Mouse (Mus musculus): ENCODE data around the gene Chrdl1.
A peak's percentile ranks its signal among the peaks of the same experiment; 100 is the strongest.

Gene Chrdl1

DNA sequence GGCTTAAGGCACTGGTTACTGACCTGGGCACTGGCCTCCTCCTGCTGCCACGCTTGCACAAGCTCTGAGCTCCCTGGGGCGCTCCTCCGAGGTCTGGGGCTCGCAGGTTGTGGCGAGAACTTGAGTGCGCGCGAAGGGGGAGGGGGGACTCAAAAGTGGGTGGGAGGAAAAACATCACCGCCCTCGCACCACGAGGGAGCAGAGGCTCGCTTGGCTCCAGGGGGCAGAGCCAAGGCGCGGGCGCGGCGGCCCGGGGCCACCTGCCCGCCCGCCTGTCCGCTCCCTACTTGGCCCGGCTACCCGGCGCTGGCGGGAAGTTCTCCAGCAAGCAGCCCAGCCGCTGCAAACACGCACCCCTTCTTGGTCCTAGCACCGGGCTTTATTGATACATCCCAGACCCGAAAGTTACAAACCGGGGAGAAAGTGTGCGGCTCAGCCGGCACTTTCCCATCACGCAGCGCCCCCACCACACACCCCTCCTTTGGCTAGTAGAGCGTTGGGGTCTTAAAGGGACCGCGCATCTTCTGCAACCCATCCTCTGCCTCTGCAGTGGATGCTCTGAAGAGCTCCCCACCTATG is at the start of gene Chrdl1:
Gene Chrdl1 (minus strand): TSS at position 472 of the 579 bp plus-strand sequence.
- no peak for DNase-seq (ENCODE audit: low spot score in 2 of 2)

DNA sequence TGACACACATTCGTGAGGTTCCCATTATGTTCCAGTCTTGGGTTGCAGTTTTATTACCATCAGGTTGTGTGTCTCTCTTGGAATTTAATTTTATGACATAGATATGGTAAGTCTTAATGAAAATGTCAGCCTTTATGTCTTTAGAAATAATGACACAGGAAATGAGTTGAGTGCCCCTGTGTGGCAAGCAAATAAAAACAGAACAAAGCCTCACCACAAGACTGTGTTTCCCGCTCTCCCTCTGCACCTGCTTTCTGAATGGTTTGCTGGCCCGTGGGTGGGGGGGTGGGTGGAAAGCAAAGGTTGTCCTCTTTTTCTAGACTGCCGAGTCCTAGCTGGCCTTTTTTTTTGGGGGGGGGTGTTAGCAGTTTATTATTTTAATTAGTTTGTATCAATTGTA is 48.6 kb upstream of the Chrdl1 start:
- no peak for DNase-seq (ENCODE audit: low spot score in 2 of 2)

DNA sequence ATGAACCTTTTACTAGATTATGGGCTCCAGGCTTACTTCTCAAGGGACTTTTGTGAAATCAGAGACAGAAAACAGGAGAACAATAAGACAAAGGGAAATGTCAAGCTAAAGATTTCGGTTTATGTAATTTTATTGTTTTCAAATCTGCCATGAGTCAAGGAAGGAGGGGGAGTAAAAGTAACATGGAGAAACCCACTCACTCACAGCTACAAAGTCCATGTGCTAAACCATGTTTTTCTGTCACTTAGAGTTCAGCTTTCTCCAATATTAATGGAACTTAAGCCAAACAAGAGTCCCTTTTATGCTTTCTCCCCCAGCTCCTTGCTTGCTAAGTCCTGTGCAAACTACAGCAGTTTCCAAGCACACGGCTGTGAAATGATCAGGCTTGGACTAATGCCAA is 10.5 kb upstream of the Chrdl1 start:
- no peak for DNase-seq (ENCODE audit: low spot score in 2 of 2)

DNA sequence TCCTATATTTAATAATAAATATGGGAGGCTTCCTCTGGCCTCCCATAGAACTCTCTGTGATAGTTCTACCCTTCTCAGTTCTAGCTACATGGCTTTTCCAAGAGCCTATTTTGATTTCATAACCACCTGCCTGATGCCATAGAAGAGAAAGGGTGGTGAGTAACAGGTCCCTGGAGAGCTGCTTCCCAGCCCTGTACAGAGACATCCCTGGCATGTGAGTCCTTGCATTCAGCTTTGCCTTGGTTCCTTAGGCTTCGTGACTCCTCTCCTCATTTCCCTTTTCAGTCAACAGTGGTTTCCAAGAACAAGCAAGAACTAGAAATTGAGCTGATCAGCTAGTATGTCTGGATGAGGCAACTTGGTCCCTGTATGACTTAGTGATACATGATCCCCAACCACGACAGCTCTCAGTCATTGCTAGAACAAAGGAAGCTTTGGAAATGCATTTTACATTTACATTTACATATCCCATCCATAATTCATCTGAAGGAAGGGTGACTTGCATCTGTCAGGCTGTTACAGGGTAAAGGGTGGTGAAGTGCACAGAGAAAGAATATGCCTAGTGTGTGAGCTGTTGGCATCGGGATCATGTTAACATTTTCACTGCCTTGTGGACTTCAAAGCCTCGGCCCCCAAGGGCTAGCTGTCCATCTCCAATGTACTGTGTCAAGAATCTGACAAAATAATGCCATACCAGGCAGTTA is 27.7 kb downstream of the Chrdl1 start:
- DNase-seq (ENCODE audit: low spot score in 2 of 2): no peak

DNA sequence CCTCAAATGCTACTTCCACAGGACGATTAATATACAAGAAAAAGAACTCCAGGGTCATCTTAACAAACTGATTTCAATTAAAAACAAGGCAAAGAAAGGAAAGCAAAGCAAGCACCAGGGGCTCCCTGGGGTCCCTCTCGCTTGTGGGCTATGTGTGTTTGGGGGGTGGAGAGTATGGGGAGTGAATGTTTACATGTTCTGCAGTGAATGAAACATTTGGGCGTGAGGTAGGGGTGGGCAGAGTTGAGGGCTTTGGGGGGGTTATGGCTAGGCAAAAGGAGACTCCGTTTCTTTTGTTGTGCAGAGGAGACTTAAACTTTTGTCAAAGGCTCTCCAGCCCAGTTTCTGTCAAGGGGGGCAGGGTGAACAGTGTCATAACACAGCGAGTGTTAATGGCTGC is 46.8 kb downstream of the Chrdl1 start:
- DNase-seq (ENCODE audit: low spot score in 2 of 2): no peak

DNA sequence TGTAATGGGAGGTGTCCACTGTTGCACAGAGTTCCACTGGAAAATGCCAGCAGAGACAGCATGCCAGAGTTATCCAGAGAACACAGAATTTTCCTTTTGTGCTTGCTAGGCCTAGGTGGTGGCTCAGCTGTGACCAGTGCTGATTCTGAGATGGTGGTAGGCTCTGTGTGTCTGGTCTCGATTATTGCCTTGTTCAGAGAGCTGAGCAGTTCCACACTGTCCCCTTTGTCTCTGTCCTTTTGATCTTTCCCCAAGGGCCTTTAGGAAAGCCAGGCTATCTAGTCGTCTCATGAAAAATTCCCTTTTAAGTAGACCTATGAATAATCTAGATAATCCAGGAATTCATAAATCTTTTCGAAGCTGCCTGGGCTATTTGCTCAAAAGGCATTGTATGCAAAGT is 47.3 kb downstream of the Chrdl1 start:
- DNase-seq (ENCODE audit: low spot score in 2 of 2): no peak

DNA sequence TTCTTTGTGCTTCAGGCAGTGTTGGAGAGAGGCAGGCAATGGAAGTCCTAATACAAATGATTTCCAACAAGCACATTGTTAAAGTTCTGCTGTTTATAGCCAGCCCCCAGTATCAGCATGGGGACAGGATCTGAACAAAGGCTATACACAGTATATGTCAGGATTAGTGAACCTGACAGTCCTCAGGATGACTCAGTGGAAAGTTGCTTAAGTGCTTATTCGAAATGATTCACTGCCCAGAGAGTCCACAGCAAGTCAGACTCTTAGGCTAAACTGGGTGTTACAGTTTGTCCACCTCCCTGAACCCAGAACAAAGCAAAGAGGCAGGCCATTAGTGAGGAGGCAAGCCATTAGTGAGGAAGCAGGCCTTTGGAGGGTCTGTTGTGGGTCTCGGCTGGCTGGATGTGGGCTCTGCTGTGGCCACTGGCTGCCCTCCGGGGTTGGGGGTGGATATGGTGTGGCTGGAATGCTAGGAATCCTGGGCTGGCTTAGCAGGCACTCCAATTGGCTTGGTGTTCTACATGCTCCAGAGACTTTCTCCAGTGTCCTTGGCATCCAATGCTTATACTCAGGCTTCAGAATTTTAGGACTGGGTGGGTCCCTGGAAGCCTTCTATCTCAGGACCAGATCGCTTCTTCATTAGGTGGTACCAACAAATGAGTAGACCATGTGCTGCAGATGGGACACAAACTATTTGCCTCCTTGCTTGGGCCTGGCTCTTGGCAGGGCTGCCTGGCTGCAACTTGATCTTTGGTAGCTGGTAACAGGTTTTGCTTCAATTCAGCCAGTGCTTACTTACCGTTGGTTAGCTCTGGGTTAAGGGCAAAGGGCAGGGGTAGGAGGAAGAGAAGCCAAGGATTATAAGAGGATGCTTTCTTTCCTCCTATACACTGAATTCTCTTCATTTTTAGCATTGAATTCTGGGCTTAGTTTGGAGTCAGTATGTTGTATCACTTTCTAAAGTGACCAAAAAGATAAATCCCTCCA is 49.3 kb downstream of the Chrdl1 start:
- no peak for DNase-seq (ENCODE audit: low spot score in 2 of 2)

DNA sequence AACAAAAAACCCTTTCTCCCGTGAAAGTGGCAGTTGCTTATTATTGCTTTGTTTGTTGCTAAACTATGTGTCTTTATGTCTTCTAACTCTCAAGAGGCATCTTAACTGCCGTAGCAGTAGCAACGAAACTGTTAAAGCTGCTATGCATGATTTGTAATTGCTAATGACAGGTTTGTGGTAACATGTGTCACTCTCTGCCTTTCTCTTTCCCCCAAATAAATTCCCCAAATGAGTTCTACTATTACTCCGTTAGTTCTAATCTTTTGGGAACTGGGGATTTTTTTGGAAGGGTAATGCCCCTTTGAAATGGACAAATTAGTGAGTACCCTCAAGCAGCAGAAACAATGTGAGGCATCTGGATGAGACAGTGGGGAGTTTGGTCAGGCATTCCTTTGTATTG is 55.9 kb downstream of the Chrdl1 start:
- DNase-seq (ENCODE audit: low spot score in 2 of 2): no peak

DNA sequence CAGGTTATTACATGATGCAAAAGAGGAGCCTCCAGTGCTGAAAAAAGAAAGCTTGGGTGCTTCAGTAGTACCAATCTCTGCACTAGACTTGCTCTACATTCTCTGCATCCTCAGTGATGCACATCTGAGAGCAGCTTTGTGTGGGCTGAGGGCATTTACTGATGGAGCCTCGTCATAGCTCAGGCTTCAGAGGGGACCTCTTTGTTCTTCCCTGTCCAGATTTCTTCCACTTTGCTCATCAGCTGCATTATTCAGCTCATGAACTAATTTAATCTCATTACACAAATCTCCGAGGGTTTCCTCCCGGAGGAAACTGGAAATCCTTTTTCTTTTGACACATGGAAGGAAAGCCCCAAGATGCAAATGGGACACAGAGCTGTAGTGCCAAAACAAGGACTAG is 56.5 kb downstream of the Chrdl1 start:
- no peak for DNase-seq (ENCODE audit: low spot score in 2 of 2)

DNA sequence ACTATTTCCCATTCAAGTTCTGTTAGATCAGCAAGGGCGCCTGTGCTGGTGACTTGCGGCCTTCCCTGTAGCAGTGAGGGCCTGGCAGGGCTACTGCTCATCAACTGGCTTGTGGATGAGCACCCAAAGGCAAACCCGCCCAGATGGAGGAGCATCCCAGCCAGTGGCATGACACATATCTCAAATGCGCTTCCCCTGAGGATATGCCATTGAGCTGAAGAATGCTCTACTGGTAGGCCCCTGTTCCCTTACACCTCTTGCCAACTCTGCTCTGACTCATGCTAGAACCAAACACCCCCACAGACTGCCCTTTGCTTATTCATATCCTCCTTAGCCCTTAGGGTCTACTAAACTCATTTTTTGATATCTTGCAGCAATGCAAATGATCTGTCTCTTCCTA is 57.4 kb downstream of the Chrdl1 start:
- no peak for DNase-seq (ENCODE audit: low spot score in 2 of 2)

DNA sequence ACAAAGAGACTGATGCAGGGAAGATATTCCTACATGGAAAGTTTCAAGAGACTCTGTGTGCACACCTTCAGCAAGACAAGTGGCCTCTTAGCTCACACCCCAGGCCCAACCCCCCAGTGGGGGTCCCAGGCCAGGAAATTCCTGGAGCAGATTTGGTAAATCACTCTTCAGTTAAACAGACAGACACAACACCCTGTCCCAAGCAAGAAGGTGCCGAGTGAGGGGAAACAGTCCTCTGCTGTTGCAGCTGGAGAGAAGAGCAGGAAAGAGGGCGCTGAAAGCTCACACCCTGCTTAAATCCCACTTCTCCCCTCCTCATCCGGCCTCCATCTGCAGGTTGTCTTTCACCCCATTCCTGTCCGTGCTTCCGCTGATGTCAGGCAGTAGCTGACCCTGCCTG is 58.2 kb downstream of the Chrdl1 start:
- no peak for DNase-seq (ENCODE audit: low spot score in 2 of 2)

DNA sequence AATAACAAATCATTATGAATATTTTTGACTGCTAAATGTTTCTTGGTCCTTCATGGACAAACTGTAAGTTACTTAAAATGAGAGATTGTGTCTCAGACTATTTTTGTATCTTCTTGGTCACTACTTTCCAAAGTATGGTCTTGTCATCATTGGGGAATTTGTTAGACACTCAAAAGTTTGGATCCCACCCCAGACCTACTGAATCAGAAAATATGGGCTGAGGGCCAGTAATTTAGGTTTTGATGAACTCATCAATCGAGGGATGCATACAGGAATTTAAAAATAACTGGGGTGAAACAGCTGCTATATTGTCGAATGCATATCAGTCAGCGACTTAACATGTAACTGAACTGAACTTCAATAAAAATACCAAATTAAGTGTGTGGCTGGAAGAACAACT is 80.9 kb downstream of the Chrdl1 start:
- no peak for DNase-seq (ENCODE audit: low spot score in 2 of 2)

DNA sequence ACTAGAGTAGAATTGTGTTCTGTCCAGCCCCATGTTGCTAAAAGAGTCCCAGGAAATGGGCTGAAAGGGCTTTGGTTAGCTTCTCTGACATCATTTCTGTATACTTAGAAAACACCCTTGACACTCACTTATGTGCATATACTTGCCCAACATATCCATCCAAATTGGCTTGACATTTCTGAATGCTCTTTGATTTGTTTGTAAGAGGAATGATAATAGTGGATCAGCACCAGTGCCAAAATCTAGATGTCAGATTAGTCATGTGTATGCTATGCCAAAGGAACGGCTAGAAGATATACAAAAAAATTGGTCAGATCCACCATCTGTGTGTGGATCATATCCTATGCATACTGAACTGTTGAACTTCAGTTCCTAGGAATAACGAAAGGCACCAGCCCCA is 99.3 kb downstream of the Chrdl1 start:
- no peak for DNase-seq (ENCODE audit: low spot score in 2 of 2)

DNA sequence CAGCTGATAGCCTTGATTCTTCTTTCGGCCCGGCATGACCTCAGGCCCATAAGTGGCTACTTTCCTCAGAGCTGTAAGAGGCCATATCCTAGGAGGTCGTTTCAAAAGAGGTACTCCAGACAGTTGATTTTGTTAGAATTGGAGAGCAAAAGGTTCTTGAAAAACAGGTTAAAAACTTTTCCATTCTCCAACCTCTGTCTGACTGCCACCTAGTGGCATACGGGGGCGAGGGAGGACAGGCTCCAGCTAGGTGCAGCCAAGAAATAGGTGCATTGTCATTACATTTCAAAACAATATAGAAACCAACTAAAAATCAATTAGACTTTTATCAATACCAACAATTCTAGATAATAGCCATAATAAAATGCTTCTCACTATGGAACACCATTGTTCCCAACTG is 118.9 kb downstream of the Chrdl1 start:
- peak in 1 of 2 experiments; percentile 4 for DNase-seq (ENCODE audit: low spot score in 2 of 2)

DNA sequence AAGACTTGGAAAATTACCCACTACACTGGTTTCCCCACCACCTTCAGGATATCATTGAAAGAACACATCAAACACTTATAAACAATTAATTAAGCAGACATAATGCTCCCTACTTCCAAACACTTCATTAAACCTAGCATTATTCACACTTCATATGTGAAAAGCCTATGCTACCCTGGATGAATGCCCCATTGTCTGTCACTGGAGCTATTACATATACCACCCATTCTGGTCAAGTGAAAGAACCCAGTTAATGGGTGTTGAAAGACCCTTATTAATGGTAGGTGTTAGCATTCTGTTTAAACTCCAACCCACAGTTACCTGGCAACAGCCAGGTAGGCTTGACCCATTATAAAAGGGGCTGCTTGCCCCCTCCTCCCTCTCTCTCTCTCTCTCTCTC is 143.4 kb downstream of the Chrdl1 start:
- no peak for DNase-seq (ENCODE audit: low spot score in 2 of 2)

All from left cerebral cortex, adult 9 months (tissue).